Mouse (Mus musculus) lung, postnatal 0 days (tissue): ENCODE results near the gene Degs2.

ENCODE experiments used
- CTCF ChIP-seq: IDR thresholded peaks from 2 replicates; pipeline ENCODE4 v1.5.1; 2016; ENCODE audit warnings: antibody characterized with exemption, mild to moderate bottlenecking
- EP300 ChIP-seq: IDR thresholded peaks from 2 replicates; pipeline ENCODE4 v1.6.1; 2016; ENCODE audit warnings: antibody characterized with exemption, mild to moderate bottlenecking, control low read depth

- TF ChIP-seq CTCF (no peak), EP300 (no peak)
Measured at GRCm38 (mm10) chr12:108718485-108718884, 16.4 kb upstream of the Degs2 start.
